Mouse (Mus musculus): ENCODE results near the gene Nubp1. TPM values are rescaled to one million over a fixed set of nuclear protein-coding genes. Genes with fewer than 3 reads are reported as not detected.

The Nubp1 gene
- polyA plus RNA-seq, 1 experiment from 2014 or later: 36.6 TPM

DNA sequence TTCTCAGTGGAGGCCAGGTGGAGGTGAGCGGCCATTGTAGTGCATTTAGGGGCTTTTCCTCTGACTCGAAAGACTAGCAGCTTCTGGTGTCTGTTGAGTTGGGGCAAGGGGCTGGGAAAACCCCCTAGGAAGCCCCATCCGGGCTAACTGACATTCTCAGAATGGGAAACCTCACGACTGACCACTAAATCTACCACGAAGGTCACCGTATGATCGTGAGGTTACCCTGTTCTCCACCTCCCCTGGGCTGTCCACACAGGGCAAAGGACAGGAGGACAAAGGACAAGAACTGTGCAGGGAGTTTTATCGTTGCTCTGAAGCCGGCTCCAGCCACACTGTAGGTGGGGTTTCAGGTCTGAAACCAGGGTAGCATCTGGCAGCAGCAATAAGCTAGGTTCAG lies 37.2 kb downstream of the Nubp1 start:
- Histone ChIP-seq H3K27me3 (replicated peaks) (no peaks in the 10 kb centered on the region), H3K4me3 (no peak overlapping the region), H3K27ac (replicated peaks) (no peak overlapping the region), H3K36me3 (no peaks in the 10 kb centered on the region), H3K4me1 (peaks cover 41% of the 10 kb centered on the region), H3K4me2 (no peak overlapping the region), H3K9me3 (no peaks in the 10 kb centered on the region), H3K9ac (no peak overlapping the region)
- ATAC-seq (ENCODE audit: extremely low read depth, insufficient number of reproducible peaks, low FRiP score, low TSS enrichment): no peak
- 84% methylated on average over 9 of the region's 9 CpGs for WGBS

DNA sequence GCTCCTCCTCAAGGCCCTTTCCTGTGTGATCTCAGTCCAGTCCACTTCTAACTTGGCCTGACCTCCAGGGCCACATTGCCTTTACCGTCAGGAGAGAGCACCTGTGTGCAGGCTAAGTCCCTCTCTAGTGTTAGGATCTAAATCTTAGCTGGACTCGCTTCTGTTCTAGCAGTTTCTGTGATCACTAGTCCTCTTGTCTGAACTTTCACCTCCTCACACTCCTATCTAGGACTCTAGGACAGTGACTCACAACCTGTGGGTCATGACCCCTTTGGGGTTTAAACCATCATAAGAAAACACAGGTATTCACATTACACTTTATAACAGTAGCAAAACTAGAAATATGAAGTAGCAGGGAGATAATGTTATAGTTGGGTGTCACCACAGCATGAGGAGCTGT lies 40.2 kb downstream of the Nubp1 start:
- no peak overlapping the region for H3K4me3 ChIP-seq
- H3K4me1 ChIP-seq: peaks cover 33% of the 10 kb centered on the region
- 65% methylated on average over 2 of the region's 2 CpGs for WGBS
- no peaks in the 10 kb centered on the region for H3K9me3 ChIP-seq
- H3K4me2 ChIP-seq: peak overlapping the region; percentile 20; the same call in 1 of the 2 replicates
- H3K27me3 ChIP-seq (replicated peaks): no peaks in the 10 kb centered on the region
- no peak for ATAC-seq (ENCODE audit: extremely low read depth, insufficient number of reproducible peaks, low FRiP score, low TSS enrichment)
- H3K36me3 ChIP-seq: no peaks in the 10 kb centered on the region
- no peak overlapping the region for H3K9ac ChIP-seq
- peak overlapping the region; percentile 72 for H3K27ac ChIP-seq (replicated peaks)

DNA sequence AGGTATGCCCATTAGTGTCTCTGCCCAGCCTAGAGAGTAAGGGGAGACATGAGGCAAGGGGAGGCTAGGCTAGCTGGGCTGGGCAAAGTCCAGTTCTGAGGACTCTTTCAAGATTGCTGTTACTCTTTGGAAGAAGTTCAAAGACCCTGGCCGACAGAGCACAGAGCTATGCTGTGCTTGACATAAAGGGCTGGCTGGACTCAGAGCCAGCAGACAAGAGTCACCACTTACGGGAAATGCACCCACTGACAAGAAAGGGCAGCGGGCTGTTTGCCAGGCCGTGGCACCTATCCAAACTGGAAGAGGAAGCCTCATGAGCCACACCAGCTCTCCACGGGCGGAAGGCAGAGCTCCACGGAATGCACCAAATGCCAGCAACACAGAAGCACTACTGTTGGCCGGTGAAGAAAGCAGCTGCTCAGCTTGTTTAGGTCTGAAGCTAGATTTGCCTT lies 40.7 kb downstream of the Nubp1 start:
- whole genome bisulfite sequencing: 28% methylated on average over 8 of the region's 8 CpGs
- Histone ChIP-seq H3K4me3 (no peak overlapping the region), H3K4me2 (peak overlapping the region; percentile 20), H3K27ac (replicated peaks) (peak overlapping the region; percentile 72), H3K9me3 (no peaks in the 10 kb centered on the region), H3K27me3 (replicated peaks) (no peaks in the 10 kb centered on the region), H3K4me1 (peaks cover 27% of the 10 kb centered on the region), H3K9ac (no peak overlapping the region), H3K36me3 (no peaks in the 10 kb centered on the region)
- ATAC-seq (ENCODE audit: extremely low read depth, insufficient number of reproducible peaks, low FRiP score, low TSS enrichment): peak; percentile 70

DNA sequence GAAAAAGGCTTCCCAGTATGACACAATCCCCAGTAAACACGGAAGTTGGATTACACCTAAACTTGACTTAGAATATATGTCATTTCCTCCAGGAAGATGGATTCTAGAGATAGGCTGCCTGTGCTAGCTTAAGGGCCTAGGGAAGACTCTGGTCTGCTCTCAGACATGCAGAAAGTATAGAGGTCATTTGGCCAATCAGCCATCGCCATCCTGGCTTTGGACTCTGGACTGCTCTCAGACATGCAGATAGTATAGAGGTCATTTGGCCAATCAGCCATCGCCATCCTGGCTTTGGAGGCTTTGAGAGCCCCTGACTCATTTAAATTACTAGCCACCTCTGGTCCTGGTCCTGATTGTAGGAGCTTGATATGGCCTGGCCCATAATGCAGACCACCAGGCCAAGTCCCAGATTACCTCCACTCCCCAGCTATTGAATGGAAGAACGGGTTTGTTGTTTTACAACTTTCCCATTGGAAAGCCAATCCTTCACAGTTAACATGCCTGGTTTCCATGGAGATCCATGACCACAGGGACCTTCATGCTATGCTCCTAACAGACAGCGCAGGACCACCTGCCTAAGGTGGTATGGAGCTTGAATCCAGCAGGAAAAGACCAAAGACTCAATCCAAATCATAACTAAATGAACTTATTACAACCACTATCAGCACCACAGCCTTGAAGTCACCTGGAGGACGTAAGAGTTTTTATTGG lies 42.3 kb downstream of the Nubp1 start:
- Histone ChIP-seq H3K36me3 (no peaks in the 10 kb centered on the region), H3K9me3 (no peaks in the 10 kb centered on the region), H3K9ac (no peak overlapping the region), H3K4me2 (no peak overlapping the region), H3K4me1 (peaks cover 23% of the 10 kb centered on the region), H3K4me3 (no peak overlapping the region), H3K27me3 (replicated peaks) (no peaks in the 10 kb centered on the region), H3K27ac (replicated peaks) (no peak overlapping the region)
- WGBS: 78% methylated on average over 6 of the region's 6 CpGs
- no peak for ATAC-seq (ENCODE audit: extremely low read depth, insufficient number of reproducible peaks, low FRiP score, low TSS enrichment)

DNA sequence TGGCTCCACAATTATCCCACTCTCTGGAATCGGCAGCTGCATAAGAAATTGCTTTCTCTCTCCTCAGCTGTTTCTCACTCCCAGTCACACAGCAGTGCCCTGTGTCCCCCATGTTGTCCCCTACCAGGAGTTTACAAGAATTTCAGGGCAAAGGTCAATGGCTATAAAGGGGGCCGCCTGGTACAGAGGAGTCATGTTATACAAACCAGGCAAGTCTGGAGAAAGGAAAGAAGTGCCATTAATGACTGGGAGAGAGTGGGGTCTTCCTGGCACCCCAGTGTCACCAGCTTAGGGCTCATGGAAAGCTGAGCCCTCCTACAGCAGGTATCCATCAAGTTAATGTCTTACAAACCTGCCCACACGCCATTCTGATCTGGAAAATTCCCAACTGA lies 42.8 kb downstream of the Nubp1 start:
- H3K9me3 ChIP-seq: no peaks in the 10 kb centered on the region
- H3K36me3 ChIP-seq: no peaks in the 10 kb centered on the region
- H3K4me3 ChIP-seq: no peak overlapping the region
- H3K4me2 ChIP-seq: no peak overlapping the region
- H3K27me3 ChIP-seq (replicated peaks): no peaks in the 10 kb centered on the region
- WGBS: 57% methylated on average over 3 of the region's 3 CpGs
- H3K4me1 ChIP-seq: peaks cover 23% of the 10 kb centered on the region
- no peak for ATAC-seq (ENCODE audit: extremely low read depth, insufficient number of reproducible peaks, low FRiP score, low TSS enrichment)
- H3K9ac ChIP-seq: no peak overlapping the region
- no peak overlapping the region for H3K27ac ChIP-seq (replicated peaks)

DNA sequence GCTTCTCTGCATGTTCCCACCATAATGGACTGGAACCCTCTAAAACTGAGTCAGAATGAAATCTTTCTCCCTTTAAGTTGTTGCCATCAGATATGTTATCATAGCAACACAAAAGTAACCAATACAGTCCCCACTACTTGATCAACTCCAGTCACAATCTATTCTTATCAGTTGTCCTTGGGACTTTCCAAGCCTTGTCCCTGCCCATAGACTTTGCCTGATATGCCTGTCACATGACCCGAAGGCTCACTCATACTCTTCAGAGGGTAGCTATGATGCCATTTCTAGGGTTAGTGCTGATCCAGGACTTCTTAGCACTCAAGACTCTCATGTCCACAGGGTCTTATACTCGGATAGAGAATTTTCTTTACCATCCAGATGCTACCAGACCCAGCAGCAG lies 48.4 kb downstream of the Nubp1 start:
- Histone ChIP-seq H3K9me3 (no peaks in the 10 kb centered on the region), H3K4me1 (no peaks in the 10 kb centered on the region; the same call in 1 of the 2 replicates), H3K36me3 (no peaks in the 10 kb centered on the region), H3K27me3 (replicated peaks) (no peaks in the 10 kb centered on the region), H3K9ac (no peak overlapping the region), H3K4me3 (no peak overlapping the region), H3K27ac (replicated peaks) (no peak overlapping the region), H3K4me2 (no peak overlapping the region)
- WGBS: 58% methylated on average over 2 of the region's 2 CpGs
- ATAC-seq (ENCODE audit: extremely low read depth, insufficient number of reproducible peaks, low FRiP score, low TSS enrichment): no peak

DNA sequence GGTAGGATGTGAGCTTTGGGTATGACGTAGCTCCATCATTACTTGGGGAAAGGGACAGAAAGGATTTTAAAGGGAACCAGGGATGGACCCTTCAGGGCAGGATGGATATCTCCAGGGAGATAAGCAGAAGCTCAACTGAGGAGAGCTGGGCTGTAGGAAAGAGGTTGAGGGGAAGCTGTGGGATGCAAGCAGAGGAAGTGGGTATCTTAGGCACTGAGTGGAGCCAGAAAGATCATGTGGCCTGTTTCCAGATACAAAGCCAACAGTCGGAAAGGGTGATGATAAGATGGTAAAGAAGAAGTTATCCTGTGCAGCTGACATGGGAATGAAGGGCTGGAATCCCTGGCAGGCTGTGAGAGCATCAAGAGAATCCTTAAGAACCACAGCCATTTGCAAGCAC lies 49.4 kb downstream of the Nubp1 start:
- 50% methylated on average over 2 of the region's 2 CpGs for WGBS
- Histone ChIP-seq H3K4me3 (no peak overlapping the region), H3K27me3 (replicated peaks) (no peaks in the 10 kb centered on the region), H3K9me3 (no peaks in the 10 kb centered on the region), H3K9ac (no peak overlapping the region), H3K4me2 (no peak overlapping the region), H3K4me1 (no peaks in the 10 kb centered on the region; the same call in 1 of the 2 replicates), H3K36me3 (no peaks in the 10 kb centered on the region), H3K27ac (replicated peaks) (no peak overlapping the region)
- no peak for ATAC-seq (ENCODE audit: extremely low read depth, insufficient number of reproducible peaks, low FRiP score, low TSS enrichment)

DNA sequence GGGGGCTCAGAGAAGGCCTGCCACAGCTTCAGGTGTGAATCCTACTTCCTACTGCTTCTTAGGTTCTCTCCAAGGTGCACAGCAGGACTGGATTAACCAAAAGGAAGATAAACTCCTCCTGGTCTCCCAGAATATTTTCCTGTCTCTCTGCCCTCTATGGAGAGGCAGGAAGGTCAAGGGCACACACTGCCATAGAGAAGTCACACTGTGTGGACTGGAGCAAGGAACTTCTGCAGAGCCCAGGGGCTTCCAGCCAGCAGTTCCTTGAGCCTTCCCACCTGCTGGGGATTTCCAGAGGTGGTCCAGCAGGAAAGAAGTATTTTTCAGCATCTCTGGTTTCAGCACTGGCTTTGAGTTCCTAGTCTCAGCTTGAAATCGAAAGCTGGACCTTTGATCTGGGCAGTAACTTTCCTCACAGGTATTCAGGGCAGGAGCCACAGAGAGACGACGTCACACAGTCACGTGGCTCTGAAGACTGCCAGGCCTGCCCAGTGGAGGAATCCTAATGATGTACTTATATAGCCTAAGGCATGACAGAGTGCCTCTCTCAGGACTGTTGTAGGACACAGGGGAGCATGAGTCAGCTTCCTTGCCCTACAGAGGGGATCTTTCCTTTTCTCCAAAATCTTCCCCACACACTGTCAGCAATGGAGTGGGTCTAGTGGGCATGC lies 53.4 kb downstream of the Nubp1 start:
- Histone ChIP-seq H3K4me2 (no peak overlapping the region), H3K4me3 (no peak overlapping the region), H3K9ac (no peak overlapping the region), H3K36me3 (no peaks in the 10 kb centered on the region), H3K9me3 (no peaks in the 10 kb centered on the region), H3K27me3 (replicated peaks) (no peaks in the 10 kb centered on the region), H3K4me1 (no peaks in the 10 kb centered on the region; the same call in 1 of the 2 replicates), H3K27ac (replicated peaks) (no peak overlapping the region)
- no peak for ATAC-seq (ENCODE audit: extremely low read depth, insufficient number of reproducible peaks, low FRiP score, low TSS enrichment)
- 14% methylated on average over 4 of the region's 4 CpGs for WGBS

DNA sequence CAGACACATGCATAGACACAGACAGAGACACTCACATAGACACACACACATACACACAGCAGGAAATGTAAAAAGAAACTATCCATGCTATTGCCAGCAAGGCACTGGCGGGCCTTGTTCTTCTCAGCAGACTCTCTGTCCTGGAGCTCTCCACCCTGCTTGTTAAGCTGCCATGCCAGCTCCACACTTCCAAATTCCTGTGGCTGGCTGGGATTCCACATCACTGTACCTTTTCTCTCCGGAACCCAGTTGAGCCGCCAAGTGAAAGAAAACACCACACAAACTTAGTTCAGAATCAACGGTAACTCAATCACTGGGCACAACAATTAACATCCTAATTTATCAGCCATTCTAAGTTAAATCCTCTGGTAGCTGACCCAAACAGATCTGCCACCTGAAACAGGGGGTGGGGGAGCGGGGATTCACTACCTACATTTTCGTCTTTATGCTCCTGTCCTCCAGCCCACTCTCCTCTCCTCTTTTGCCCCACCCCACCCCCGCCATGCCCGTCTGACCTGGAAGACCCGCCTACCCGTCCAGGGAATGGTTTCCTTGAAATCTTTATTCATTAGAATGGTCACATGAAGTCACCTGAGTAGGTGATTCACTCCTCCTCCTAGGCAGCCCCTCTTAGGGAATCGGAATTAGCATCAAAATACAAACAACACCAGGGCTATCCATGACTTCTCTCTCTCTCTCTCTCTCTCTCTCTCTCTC lies 55.8 kb downstream of the Nubp1 start:
- no peaks in the 10 kb centered on the region for H3K36me3 ChIP-seq
- no peaks in the 10 kb centered on the region; the same call in 1 of the 2 replicates for H3K4me1 ChIP-seq
- WGBS: 36% methylated on average over 11 of the region's 11 CpGs
- no peak overlapping the region for H3K9ac ChIP-seq
- H3K9me3 ChIP-seq: no peaks in the 10 kb centered on the region
- H3K27ac ChIP-seq (replicated peaks): no peak overlapping the region
- no peak overlapping the region for H3K4me2 ChIP-seq
- no peak overlapping the region for H3K4me3 ChIP-seq
- H3K27me3 ChIP-seq (replicated peaks): no peaks in the 10 kb centered on the region
- no peak for ATAC-seq (ENCODE audit: extremely low read depth, insufficient number of reproducible peaks, low FRiP score, low TSS enrichment)

DNA sequence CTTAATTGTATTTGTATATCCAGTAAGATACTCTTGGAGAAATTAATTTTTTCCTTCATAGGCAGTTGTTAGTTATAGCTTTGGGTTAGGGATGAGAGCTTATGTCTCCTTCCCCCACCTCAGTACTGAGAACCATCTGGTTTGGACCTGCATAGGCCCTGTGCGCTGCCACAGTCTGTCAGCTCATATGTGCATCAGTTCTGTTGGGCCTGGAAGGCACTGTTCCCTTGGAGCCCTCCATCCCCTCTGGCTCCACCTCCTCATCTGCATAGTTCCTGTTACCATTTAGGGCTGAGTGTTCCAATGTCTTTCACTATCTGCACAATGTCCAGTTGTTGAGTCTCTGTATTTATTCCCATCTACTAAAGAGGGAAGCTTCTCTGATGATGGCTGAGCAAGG lies 56.5 kb downstream of the Nubp1 start:
- Histone ChIP-seq H3K9me3 (no peaks in the 10 kb centered on the region), H3K9ac (no peak overlapping the region), H3K36me3 (no peaks in the 10 kb centered on the region), H3K4me3 (no peak overlapping the region), H3K27me3 (replicated peaks) (no peaks in the 10 kb centered on the region), H3K4me1 (peaks cover 4% of the 10 kb centered on the region), H3K4me2 (no peak overlapping the region), H3K27ac (replicated peaks) (no peak overlapping the region)
- ATAC-seq (ENCODE audit: extremely low read depth, insufficient number of reproducible peaks, low FRiP score, low TSS enrichment): no peak
- 75% methylated on average over 1 of the region's 1 CpGs for WGBS

DNA sequence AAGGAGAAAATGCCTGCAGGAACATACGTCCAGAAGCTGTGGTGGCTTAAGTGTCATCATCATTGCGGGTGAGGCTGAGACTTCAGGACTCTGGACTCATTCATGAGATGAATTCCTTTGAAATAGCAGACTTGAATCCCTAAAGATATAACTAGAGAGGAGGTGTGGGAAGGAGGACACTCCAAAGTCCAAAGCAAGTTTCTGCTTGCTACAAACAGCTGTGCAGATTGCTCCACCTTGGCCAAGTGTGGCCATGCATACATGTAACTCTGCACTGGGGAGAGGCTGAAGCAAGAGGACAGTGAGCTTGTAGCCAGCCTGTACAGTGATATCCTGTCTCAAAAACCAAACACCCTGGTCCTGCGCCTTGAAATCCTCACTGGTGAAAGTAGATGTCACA lies 60.2 kb downstream of the Nubp1 start:
- WGBS: 83% methylated on average over 3 of the region's 3 CpGs
- Histone ChIP-seq H3K4me1 (peaks cover 21% of the 10 kb centered on the region), H3K9me3 (no peaks in the 10 kb centered on the region), H3K4me3 (no peak overlapping the region), H3K36me3 (no peaks in the 10 kb centered on the region), H3K27ac (replicated peaks) (no peak overlapping the region), H3K27me3 (replicated peaks) (no peaks in the 10 kb centered on the region), H3K4me2 (no peak overlapping the region), H3K9ac (no peak overlapping the region)
- ATAC-seq (ENCODE audit: extremely low read depth, insufficient number of reproducible peaks, low FRiP score, low TSS enrichment): no peak

Measured in heart, embryonic 13.5 days (tissue).